Mouse (Mus musculus) olfactory bulb, adult 2 months (tissue): ENCODE measurements around the gene Olfr199.
"Not testable (repeated sequence)": the region's sequence is repeated elsewhere in the genome, so short reads cannot be mapped to it uniquely, and the experiment has no call there.

Source experiments
- CTCF ChIP-seq: fragments of 200-500 bp; IDR thresholded peaks from 2 replicates; pipeline ENCODE4 v1.5.1; 2012; ENCODE audit warnings: low read depth, mild to moderate bottlenecking, low read length, moderate library complexity; ENCODE audit not compliant: insufficient read depth
- POLR2A ChIP-seq: fragments of 200-500 bp; IDR thresholded peaks from 2 replicates; pipeline ENCODE4 v1.6.1; 2012; ENCODE audit warnings: mild to moderate bottlenecking, low read depth, low read length, moderate library complexity; ENCODE audit not compliant: insufficient read depth

DNA sequence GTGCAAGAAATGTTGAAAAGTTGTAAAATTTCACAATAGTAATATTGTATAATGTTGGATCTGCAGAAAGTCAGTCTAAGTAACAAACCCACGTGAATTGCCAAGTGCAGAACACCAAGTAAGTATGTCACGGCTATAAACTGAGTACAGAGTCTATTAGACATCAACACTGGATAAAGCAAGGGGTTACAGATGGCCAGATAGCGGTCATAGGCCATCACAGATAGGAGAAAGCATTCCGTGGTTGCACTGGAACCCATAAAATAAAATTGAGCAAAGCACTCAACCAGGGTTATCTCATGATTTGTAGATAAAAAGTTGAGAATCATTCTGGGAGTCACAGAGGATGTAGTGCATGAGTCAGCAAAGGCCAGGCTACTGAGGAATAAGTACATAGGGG is 49.5 kb upstream of the Olfr199 start:
- TF ChIP-seq CTCF, POLR2A: not testable (repeated sequence)
